Mouse (Mus musculus): Measurements from ENCODE around the gene Il2ra. TPM values are rescaled to one million over a fixed set of nuclear protein-coding genes. Genes with fewer than 3 reads are reported as not detected.
"Not testable (repeated sequence)": the region's sequence is repeated elsewhere in the genome, so short reads cannot be mapped to it uniquely, and the experiment has no call there.

The Il2ra gene
- polyA plus RNA-seq, 1 experiment from 2014 or later: not detected

GRCm38 (mm10) chr2:11705201-11706025 lies 62.8 kb downstream of the Il2ra start, which contains the start of gene Il15ra:
TSS of gene Il15ra (plus strand) at chr2:11705290.
- Histone ChIP-seq H3K27me3 (ENCODE audit: control insufficient read depth, insufficient read depth, low read length) (peaks cover 10% of the 10 kb centered on the region; the same call in 1 of the 2 replicates), H3K9ac (replicated peaks; ENCODE audit: low read depth, low read length) (peak within 1 kb of the TSS; percentile 55), H3K4me1 (ENCODE audit: control insufficient read depth, insufficient read depth, low read length) (peaks cover 8% of the 10 kb centered on the region; the same call in 1 of the 2 replicates), H3K4me3 (ENCODE audit: low read depth, low read length) (peak within 1 kb of the TSS; percentile 44), H3K36me3 (ENCODE audit: control insufficient read depth, insufficient read depth, low read length) (no peaks in the 10 kb centered on the region), H3K9me3 (ENCODE audit: control insufficient read depth, low read length) (no peaks in the 10 kb centered on the region), H3K27ac (ENCODE audit: low read depth, low read length) (no peak within 1 kb of the TSS), H3K4me2 (ENCODE audit: low read depth, low read length) (peak within 1 kb of the TSS; percentile 99)
- ATAC-seq (ENCODE audit: low read depth): peak; percentile 79
- under 1% methylated on average over 35 of the region's 37 CpGs for WGBS

- Histone ChIP-seq H3K4me3 (ENCODE audit: low read depth, low read length) (peak overlapping the region; percentile 44), H3K27ac (ENCODE audit: low read depth, low read length) (no peak overlapping the region), H3K4me2 (ENCODE audit: low read depth, low read length) (peak overlapping the region; percentile 99), H3K36me3 (ENCODE audit: control insufficient read depth, insufficient read depth, low read length) (no peaks in the 10 kb centered on the region), H3K4me1 (ENCODE audit: control insufficient read depth, insufficient read depth, low read length) (peaks cover 8% of the 10 kb centered on the region; the same call in 1 of the 2 replicates), H3K9me3 (ENCODE audit: control insufficient read depth, low read length) (no peaks in the 10 kb centered on the region), H3K27me3 (ENCODE audit: control insufficient read depth, insufficient read depth, low read length) (peaks cover 10% of the 10 kb centered on the region; the same call in 1 of the 2 replicates), H3K9ac (replicated peaks; ENCODE audit: low read depth, low read length) (peak overlapping the region; percentile 55)
- ATAC-seq (ENCODE audit: low read depth): peak; percentile 65
- 5% methylated on average over 28 of the region's 28 CpGs for WGBS
Observed at GRCm38 (mm10) chr2:11706030-11706745, 63.6 kb downstream of the Il2ra start.

GRCm38 (mm10) chr2:11706746-11707065 lies 64.1 kb downstream of the Il2ra start:
- no peak overlapping the region for H3K4me3 ChIP-seq (ENCODE audit: low read depth, low read length)
- WGBS: 38% methylated on average over 6 of the region's 6 CpGs
- no peak for ATAC-seq (ENCODE audit: low read depth)

GRCm38 (mm10) chr2:11708538-11708937 lies 65.9 kb downstream of the Il2ra start:
- peaks cover 8% of the 10 kb centered on the region; the same call in 1 of the 2 replicates for H3K4me1 ChIP-seq (ENCODE audit: control insufficient read depth, insufficient read depth, low read length)
- H3K36me3 ChIP-seq (ENCODE audit: control insufficient read depth, insufficient read depth, low read length): no peaks in the 10 kb centered on the region
- H3K4me3 ChIP-seq (ENCODE audit: low read depth, low read length): no peak overlapping the region
- 85% methylated on average over 5 of the region's 5 CpGs for WGBS
- H3K9me3 ChIP-seq (ENCODE audit: control insufficient read depth, low read length): no peaks in the 10 kb centered on the region
- no peak for ATAC-seq (ENCODE audit: low read depth)
- H3K4me2 ChIP-seq (ENCODE audit: low read depth, low read length): no peak overlapping the region
- H3K27me3 ChIP-seq (ENCODE audit: control insufficient read depth, insufficient read depth, low read length): peaks cover 10% of the 10 kb centered on the region; the same call in 1 of the 2 replicates
- H3K9ac ChIP-seq (replicated peaks; ENCODE audit: low read depth, low read length): no peak overlapping the region
- no peak overlapping the region for H3K27ac ChIP-seq (ENCODE audit: low read depth, low read length)

More at GRCm38 (mm10) chr2:11706746-11707065, 64.1 kb downstream of the Il2ra start:
- H3K27me3 ChIP-seq (ENCODE audit: control insufficient read depth, insufficient read depth, low read length): peaks cover 10% of the 10 kb centered on the region; the same call in 1 of the 2 replicates
- no peaks in the 10 kb centered on the region for H3K9me3 ChIP-seq (ENCODE audit: control insufficient read depth, low read length)
- peak overlapping the region; percentile 99 for H3K4me2 ChIP-seq (ENCODE audit: low read depth, low read length)
- H3K4me1 ChIP-seq (ENCODE audit: control insufficient read depth, insufficient read depth, low read length): peaks cover 8% of the 10 kb centered on the region; the same call in 1 of the 2 replicates
- no peak overlapping the region for H3K27ac ChIP-seq (ENCODE audit: low read depth, low read length)
- H3K36me3 ChIP-seq (ENCODE audit: control insufficient read depth, insufficient read depth, low read length): no peaks in the 10 kb centered on the region
- no peak overlapping the region for H3K9ac ChIP-seq (replicated peaks; ENCODE audit: low read depth, low read length)

GRCm38 (mm10) chr2:11710101-11710500 lies 67.5 kb downstream of the Il2ra start:
- not testable (repeated sequence) for H3K4me3 ChIP-seq (ENCODE audit: low read depth, low read length); H3K9ac ChIP-seq (replicated peaks; ENCODE audit: low read depth, low read length); H3K27ac ChIP-seq (ENCODE audit: low read depth, low read length); H3K4me1 ChIP-seq (ENCODE audit: control insufficient read depth, insufficient read depth, low read length); H3K27me3 ChIP-seq (ENCODE audit: control insufficient read depth, insufficient read depth, low read length); H3K4me2 ChIP-seq (ENCODE audit: low read depth, low read length); ATAC-seq (ENCODE audit: low read depth); H3K9me3 ChIP-seq (ENCODE audit: control insufficient read depth, low read length); H3K36me3 ChIP-seq (ENCODE audit: control insufficient read depth, insufficient read depth, low read length)
- whole genome bisulfite sequencing: 65% methylated on average over 4 of the region's 4 CpGs

- no peak overlapping the region for H3K4me2 ChIP-seq (ENCODE audit: low read depth, low read length)
- no peaks in the 10 kb centered on the region for H3K36me3 ChIP-seq (ENCODE audit: control insufficient read depth, insufficient read depth, low read length)
- H3K4me3 ChIP-seq (ENCODE audit: low read depth, low read length): no peak overlapping the region
- no peak overlapping the region for H3K27ac ChIP-seq (ENCODE audit: low read depth, low read length)
- no peak overlapping the region for H3K9ac ChIP-seq (replicated peaks; ENCODE audit: low read depth, low read length)
- WGBS: 81% methylated on average over 6 of the region's 6 CpGs
- H3K27me3 ChIP-seq (ENCODE audit: control insufficient read depth, insufficient read depth, low read length): no peaks in the 10 kb centered on the region
- H3K9me3 ChIP-seq (ENCODE audit: control insufficient read depth, low read length): no peaks in the 10 kb centered on the region
- no peak for ATAC-seq (ENCODE audit: low read depth)
- no peaks in the 10 kb centered on the region for H3K4me1 ChIP-seq (ENCODE audit: control insufficient read depth, insufficient read depth, low read length)
Observed at GRCm38 (mm10) chr2:11712483-11712990, 69.9 kb downstream of the Il2ra start.

- Histone ChIP-seq H3K27ac (ENCODE audit: low read depth, low read length) (no peak overlapping the region), H3K9ac (replicated peaks; ENCODE audit: low read depth, low read length) (no peak overlapping the region), H3K4me2 (ENCODE audit: low read depth, low read length) (no peak overlapping the region), H3K4me3 (ENCODE audit: low read depth, low read length) (no peak overlapping the region), H3K4me1 (ENCODE audit: control insufficient read depth, insufficient read depth, low read length) (no peaks in the 10 kb centered on the region), H3K27me3 (ENCODE audit: control insufficient read depth, insufficient read depth, low read length) (no peaks in the 10 kb centered on the region), H3K9me3 (ENCODE audit: control insufficient read depth, low read length) (no peaks in the 10 kb centered on the region), H3K36me3 (ENCODE audit: control insufficient read depth, insufficient read depth, low read length) (no peaks in the 10 kb centered on the region)
- 65% methylated on average over 3 of the region's 3 CpGs for WGBS
- no peak for ATAC-seq (ENCODE audit: low read depth)
Observed at GRCm38 (mm10) chr2:11713021-11713420, 70.4 kb downstream of the Il2ra start.

- Histone ChIP-seq H3K9me3 (ENCODE audit: control insufficient read depth, low read length) (no peaks in the 10 kb centered on the region), H3K4me3 (ENCODE audit: low read depth, low read length) (no peak overlapping the region), H3K9ac (replicated peaks; ENCODE audit: low read depth, low read length) (no peak overlapping the region), H3K4me2 (ENCODE audit: low read depth, low read length) (no peak overlapping the region), H3K27ac (ENCODE audit: low read depth, low read length) (no peak overlapping the region), H3K4me1 (ENCODE audit: control insufficient read depth, insufficient read depth, low read length) (no peaks in the 10 kb centered on the region), H3K36me3 (ENCODE audit: control insufficient read depth, insufficient read depth, low read length) (no peaks in the 10 kb centered on the region), H3K27me3 (ENCODE audit: control insufficient read depth, insufficient read depth, low read length) (no peaks in the 10 kb centered on the region)
- 82% methylated on average over 4 of the region's 4 CpGs for WGBS
- no peak for ATAC-seq (ENCODE audit: low read depth)
Observed at GRCm38 (mm10) chr2:11714535-11714934, 71.9 kb downstream of the Il2ra start.

GRCm38 (mm10) chr2:11718573-11718972 lies 76.0 kb downstream of the Il2ra start:
- no peak for ATAC-seq (ENCODE audit: low read depth)

More at GRCm38 (mm10) chr2:11718573-11718972, 76.0 kb downstream of the Il2ra start:
- no peak overlapping the region for H3K27ac ChIP-seq (ENCODE audit: low read depth, low read length)
- H3K9me3 ChIP-seq (ENCODE audit: control insufficient read depth, low read length): no peaks in the 10 kb centered on the region
- no peak overlapping the region for H3K4me3 ChIP-seq (ENCODE audit: low read depth, low read length)
- H3K27me3 ChIP-seq (ENCODE audit: control insufficient read depth, insufficient read depth, low read length): no peaks in the 10 kb centered on the region
- H3K4me2 ChIP-seq (ENCODE audit: low read depth, low read length): no peak overlapping the region
- 88% methylated on average over 2 of the region's 2 CpGs for WGBS
- H3K36me3 ChIP-seq (ENCODE audit: control insufficient read depth, insufficient read depth, low read length): no peaks in the 10 kb centered on the region
- H3K4me1 ChIP-seq (ENCODE audit: control insufficient read depth, insufficient read depth, low read length): no peaks in the 10 kb centered on the region
- no peak overlapping the region for H3K9ac ChIP-seq (replicated peaks; ENCODE audit: low read depth, low read length)
